Mouse (Mus musculus) hindbrain, embryonic 14.5 days (tissue): ENCODE data around the gene Acsf2. TPM values are rescaled to one million over a fixed set of nuclear protein-coding genes. Genes with fewer than 3 reads are reported as not detected.
A peak's percentile ranks its signal among the peaks of the same experiment; 100 is the strongest.

Experiments used
- ATAC-seq: fragments of 200-750 bp; cut with Nextera tagmentation; 2 replicates; pipeline ENCODE4 v1.8.0; 2017; ENCODE audit warnings: moderate number of reproducible peaks, mild to moderate bottlenecking, moderate TSS enrichment, moderate library complexity; ENCODE audit not compliant: low FRiP score
- DNase-seq: peaks from one replicate; pipeline ENCODE4 v3.0.0-alpha.2; 2015; ENCODE audit warnings: low spot score
- H3K27ac ChIP-seq: fragments of 300-500 bp; sonication (generic); 2 replicates; pipeline ENCODE4 v1.5.1; 2014; ENCODE audit warnings: mild to moderate bottlenecking, moderate library complexity
- H3K27me3 ChIP-seq: fragments of 300-500 bp; sonication (generic); 2 replicates; pipeline ENCODE4 v1.6.1; 2014; ENCODE audit warnings: mild to moderate bottlenecking, low read length, mixed read lengths; ENCODE audit not compliant: control insufficient read depth, insufficient read depth
- H3K36me3 ChIP-seq: fragments of 300-500 bp; sonication (generic); replicated peaks from 2 replicates; pipeline ENCODE4 v1.6.1; 2014; ENCODE audit not compliant: control insufficient read depth, insufficient read depth
- H3K4me1 ChIP-seq: fragments of 300-500 bp; sonication (generic); replicated peaks from 2 replicates; pipeline ENCODE4 v1.6.1; 2014; ENCODE audit warnings: antibody characterized with exemption, low read length, mixed read lengths; ENCODE audit not compliant: control insufficient read depth, insufficient read depth
- H3K4me2 ChIP-seq: fragments of 300-500 bp; sonication (generic); replicated peaks from 2 replicates; pipeline ENCODE4 v1.6.1; 2014; ENCODE audit warnings: mild to moderate bottlenecking, moderate library complexity
- H3K4me3 ChIP-seq: fragments of 300-500 bp; sonication (generic); replicated peaks from 2 replicates; pipeline ENCODE4 v1.5.1; 2014; ENCODE audit warnings: mild to moderate bottlenecking, low read length
- H3K9ac ChIP-seq: fragments of 300-500 bp; sonication (generic); 2 replicates; pipeline ENCODE4 v1.6.1; 2014
- H3K9me3 ChIP-seq: fragments of 300-500 bp; sonication (generic); 2 replicates; pipeline ENCODE4 v1.6.1; 2016; ENCODE audit warnings: low read length; ENCODE audit not compliant: control insufficient read depth
- WGBS: fragments of 180-500 bp; shearing (Covaris S2); extraction: QIAGEN DNeasy Blood & Tissue Kit; methylation state at CpG from one replicate; pipeline ENCODE4 v1.1.7; 2014; 5-methylcytosine and 5-hydroxymethylcytosine counted together
- polyA plus RNA-seq: library from polyadenylated mRNA; unstranded; fragments of >200 nt; fragmentation: Nextera tagmentation; extraction: Ambion mirVana; gene quantifications from 2 replicates; pipeline ENCODE4 v1.2.1, GENCODE M21; 2014

Acsf2 gene
- polyA plus RNA-seq, 1 experiment from 2014 or later: 2.1 TPM

GRCm38 (mm10) chr11:94575036-94575435, 26.6 kb downstream of the Acsf2 start:
- H3K27ac ChIP-seq: no peak overlapping the region
- H3K4me3 ChIP-seq: no peak overlapping the region
- whole genome bisulfite sequencing: 80% methylated on average over 2 of the region's 2 CpGs
- H3K9ac ChIP-seq: no peak overlapping the region
- no peaks in the 10 kb centered on the region for H3K36me3 ChIP-seq
- H3K4me1 ChIP-seq: no peaks in the 10 kb centered on the region
- no peak overlapping the region for H3K4me2 ChIP-seq
- ATAC-seq: no peak
- no peaks in the 10 kb centered on the region for H3K27me3 ChIP-seq
- DNase-seq: no peak
- H3K9me3 ChIP-seq: no peaks in the 10 kb centered on the region

- no peak overlapping the region for H3K27ac ChIP-seq
- ATAC-seq: no peak
- 28% methylated on average over 6 of the region's 7 CpGs for WGBS
- H3K4me2 ChIP-seq: no peak overlapping the region
- H3K4me1 ChIP-seq: no peaks in the 10 kb centered on the region
- H3K36me3 ChIP-seq: no peaks in the 10 kb centered on the region
- DNase-seq: no peak
- no peaks in the 10 kb centered on the region for H3K27me3 ChIP-seq
- H3K9ac ChIP-seq: no peak overlapping the region
- H3K9me3 ChIP-seq: no peaks in the 10 kb centered on the region
- no peak overlapping the region for H3K4me3 ChIP-seq
Observed at GRCm38 (mm10) chr11:94574560-94574959, 27.1 kb downstream of the Acsf2 start.

- H3K4me2 ChIP-seq: no peak overlapping the region
- H3K27ac ChIP-seq: no peak overlapping the region
- H3K36me3 ChIP-seq: no peaks in the 10 kb centered on the region
- no peak overlapping the region for H3K9ac ChIP-seq
- H3K27me3 ChIP-seq: no peaks in the 10 kb centered on the region
- DNase-seq (no peak), ATAC-seq (no peak)
- WGBS: 100% methylated on average over 1 of the region's 1 CpGs
- no peak overlapping the region for H3K4me3 ChIP-seq
- no peaks in the 10 kb centered on the region for H3K9me3 ChIP-seq
- no peaks in the 10 kb centered on the region for H3K4me1 ChIP-seq
Observed at GRCm38 (mm10) chr11:94571850-94572249, 29.8 kb downstream of the Acsf2 start.

GRCm38 (mm10) chr11:94570612-94571011, 31.1 kb downstream of the Acsf2 start:
- 32% methylated on average over 9 of the region's 9 CpGs for WGBS
- no peaks in the 10 kb centered on the region for H3K36me3 ChIP-seq
- H3K4me1 ChIP-seq: no peaks in the 10 kb centered on the region
- no peak overlapping the region for H3K4me3 ChIP-seq
- H3K9me3 ChIP-seq: no peaks in the 10 kb centered on the region
- H3K27me3 ChIP-seq: peaks cover 8% of the 10 kb centered on the region
- no peak overlapping the region for H3K27ac ChIP-seq
- ATAC-seq (no peak), DNase-seq (no peak)
- no peak overlapping the region for H3K4me2 ChIP-seq
- H3K9ac ChIP-seq: no peak overlapping the region

GRCm38 (mm10) chr11:94567326-94567725, 34.3 kb downstream of the Acsf2 start:
- DNase-seq (no peak), ATAC-seq (no peak)
- H3K36me3 ChIP-seq: no peaks in the 10 kb centered on the region
- no peak overlapping the region for H3K4me2 ChIP-seq
- no peaks in the 10 kb centered on the region for H3K9me3 ChIP-seq
- peaks cover 10% of the 10 kb centered on the region; the same call in 1 of the 2 replicates for H3K4me1 ChIP-seq
- no peak overlapping the region for H3K4me3 ChIP-seq
- WGBS: 91% methylated on average over 7 of the region's 7 CpGs
- H3K27me3 ChIP-seq: peaks cover 32% of the 10 kb centered on the region
- H3K27ac ChIP-seq: no peak overlapping the region
- H3K9ac ChIP-seq: no peak overlapping the region

GRCm38 (mm10) chr11:94566534-94566933, 35.1 kb downstream of the Acsf2 start:
- no peaks in the 10 kb centered on the region for H3K36me3 ChIP-seq
- no peak overlapping the region for H3K27ac ChIP-seq
- ATAC-seq (no peak), DNase-seq (no peak)
- H3K4me3 ChIP-seq: no peak overlapping the region
- peaks cover 32% of the 10 kb centered on the region for H3K27me3 ChIP-seq
- H3K9me3 ChIP-seq: no peaks in the 10 kb centered on the region
- peaks cover 10% of the 10 kb centered on the region; the same call in 1 of the 2 replicates for H3K4me1 ChIP-seq
- H3K4me2 ChIP-seq: no peak overlapping the region
- H3K9ac ChIP-seq: no peak overlapping the region
- WGBS: 86% methylated on average over 6 of the region's 6 CpGs

- 0 out of 2 replicates have a peak overlapping the region, but pooled peaks have one; percentile 31 for H3K9ac ChIP-seq
- ATAC-seq: no peak
Observed at GRCm38 (mm10) chr11:94565151-94565479, 36.6 kb downstream of the Acsf2 start.

GRCm38 (mm10) chr11:94564437-94565150, 37.1 kb downstream of the Acsf2 start, which contains the start of gene Chad:
Chad (plus strand) TSS chr11:94565047.
- peaks cover 32% of the 10 kb centered on the region for H3K27me3 ChIP-seq
- no peak within 1 kb of the TSS for H3K27ac ChIP-seq
- H3K4me1 ChIP-seq: peaks cover 10% of the 10 kb centered on the region; the same call in 1 of the 2 replicates
- H3K9me3 ChIP-seq: no peaks in the 10 kb centered on the region
- no peaks in the 10 kb centered on the region for H3K36me3 ChIP-seq
- ATAC-seq: peak; percentile 27; the same call in 1 of the 2 replicates
- H3K4me2 ChIP-seq: peak within 1 kb of the TSS; percentile 51
- DNase-seq: no peak
- peak within 1 kb of the TSS; percentile 22 for H3K4me3 ChIP-seq
- H3K9ac ChIP-seq: peak within 1 kb of the TSS; percentile 34; the same call in 1 of the 2 replicates
- WGBS: 3% methylated on average over 35 of the region's 35 CpGs

More at GRCm38 (mm10) chr11:94565151-94565479, 36.6 kb downstream of the Acsf2 start:
- Histone ChIP-seq H3K4me1 (peaks cover 10% of the 10 kb centered on the region; the same call in 1 of the 2 replicates), H3K27ac (no peak overlapping the region), H3K36me3 (no peaks in the 10 kb centered on the region), H3K27me3 (peaks cover 32% of the 10 kb centered on the region), H3K4me3 (peak overlapping the region; percentile 22), H3K9me3 (no peaks in the 10 kb centered on the region), H3K4me2 (peak overlapping the region; percentile 51)
- DNase-seq: no peak
- 20% methylated on average over 16 of the region's 16 CpGs for WGBS

GRCm38 (mm10) chr11:94563821-94564220, 37.9 kb downstream of the Acsf2 start:
- Histone ChIP-seq H3K4me3 (no peak overlapping the region), H3K9me3 (no peaks in the 10 kb centered on the region), H3K36me3 (no peaks in the 10 kb centered on the region), H3K27ac (no peak overlapping the region), H3K4me2 (0 out of 2 replicates have a peak overlapping the region, but pooled peaks have one; percentile 51), H3K27me3 (peaks cover 32% of the 10 kb centered on the region), H3K4me1 (peaks cover 10% of the 10 kb centered on the region; the same call in 1 of the 2 replicates), H3K9ac (no peak overlapping the region; the same call in 1 of the 2 replicates)
- DNase-seq: no peak
- ATAC-seq: no peak
- WGBS: 64% methylated on average over 5 of the region's 5 CpGs
